Mouse (Mus musculus) lung, postnatal 0 days (tissue): ENCODE data around the gene Notch3. TPM values are rescaled to one million over a fixed set of nuclear protein-coding genes. Genes with fewer than 3 reads are reported as not detected.
"Not testable (repeated sequence)": the region's sequence is repeated elsewhere in the genome, so short reads cannot be mapped to it uniquely, and the experiment has no call there.

ENCODE experiments used
- ATAC-seq: fragments of 200-750 bp; cut with Nextera tagmentation; 2 replicates; pipeline ENCODE4 v1.8.0; 2017; ENCODE audit warnings: moderate library complexity
- DNase-seq: peaks from one replicate; pipeline ENCODE4 v3.0.0-alpha.2; 2016; ENCODE audit warnings: low spot score
- H3K27ac ChIP-seq: fragments of 300-500 bp; sonication (generic); 2 replicates; pipeline ENCODE4 v1.5.1; 2014; ENCODE audit warnings: antibody characterized with exemption, mild to moderate bottlenecking, low read length, mixed read lengths
- H3K27me3 ChIP-seq: fragments of 300-500 bp; sonication (generic); replicated peaks from 2 replicates; pipeline ENCODE4 v1.6.1; 2014; ENCODE audit warnings: low read length, mixed read lengths; ENCODE audit not compliant: insufficient read depth
- H3K36me3 ChIP-seq: fragments of 300-500 bp; sonication (generic); 2 replicates; pipeline ENCODE4 v1.6.1; 2014; ENCODE audit warnings: low read length, mixed read lengths; ENCODE audit not compliant: insufficient read depth
- H3K4me1 ChIP-seq: fragments of 300-500 bp; sonication (generic); 2 replicates; pipeline ENCODE4 v1.6.1; 2014; ENCODE audit warnings: antibody characterized with exemption, low read depth, low read length, mixed read lengths; ENCODE audit not compliant: insufficient read depth
- H3K4me2 ChIP-seq: fragments of 300-500 bp; sonication (generic); replicated peaks from 2 replicates; pipeline ENCODE4 v1.6.1; 2014; ENCODE audit warnings: low read depth, mild to moderate bottlenecking, low read length, moderate library complexity, mixed read lengths
- H3K4me3 ChIP-seq: fragments of 300-500 bp; sonication (generic); 2 replicates; pipeline ENCODE4 v1.5.1; 2014; ENCODE audit warnings: low read depth, low read length
- H3K9ac ChIP-seq: fragments of 300-500 bp; sonication (generic); replicated peaks from 2 replicates; pipeline ENCODE4 v1.6.1; 2014; ENCODE audit warnings: low read depth, mild to moderate bottlenecking
- H3K9me3 ChIP-seq: fragments of 300-500 bp; sonication (generic); 2 replicates; pipeline ENCODE4 v1.6.1; 2016; ENCODE audit warnings: low read length, mixed read lengths
- CTCF ChIP-seq: IDR thresholded peaks from 2 replicates; pipeline ENCODE4 v1.5.1; 2016; ENCODE audit warnings: antibody characterized with exemption, mild to moderate bottlenecking
- EP300 ChIP-seq: IDR thresholded peaks from 2 replicates; pipeline ENCODE4 v1.6.1; 2016; ENCODE audit warnings: antibody characterized with exemption, mild to moderate bottlenecking, control low read depth
- WGBS: fragments of 180-500 bp; shearing (Covaris S2); extraction: QIAGEN DNeasy Blood & Tissue Kit; methylation state at CpG from one replicate; pipeline ENCODE4 v1.1.7; 2014; 5-methylcytosine and 5-hydroxymethylcytosine counted together
- polyA plus RNA-seq: library from polyadenylated mRNA; unstranded; fragments of >200 nt; fragmentation: Nextera tagmentation; extraction: Ambion mirVana; gene quantifications from 2 replicates; pipeline ENCODE4 v1.2.1, GENCODE M21; 2015

The Notch3 gene
- polyA plus RNA-seq, result 8.3 and 9.7 TPM in 2 replicates

DNA sequence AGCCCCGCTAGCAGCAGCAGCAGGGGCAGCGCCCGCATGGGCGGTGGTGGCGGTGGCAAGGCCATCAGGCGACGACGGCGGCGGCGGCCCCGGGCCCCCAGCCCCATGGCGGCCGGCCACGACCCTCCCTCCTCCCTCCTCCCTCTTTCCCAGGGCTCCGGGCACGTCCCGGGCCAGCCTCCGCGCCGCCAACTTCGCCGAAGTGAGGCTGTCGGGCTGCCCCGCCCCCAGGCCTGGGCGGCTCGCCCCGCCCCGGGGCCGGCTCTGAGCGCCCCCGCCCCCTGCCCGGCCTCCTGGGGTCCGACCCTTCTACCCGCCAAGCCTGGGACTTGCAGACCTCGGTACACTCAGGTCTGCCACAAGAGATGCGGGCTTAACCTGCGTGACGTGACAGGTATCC is at the start of gene Notch3:
TSS of gene Notch3 (minus strand) at position 166 of the 400 bp plus-strand sequence.
- Histone ChIP-seq H3K9ac (peak within 1 kb of the TSS; percentile 36), H3K36me3 (no peaks in the 10 kb centered on the region), H3K27me3 (peaks cover 4% of the 10 kb centered on the region; the same call in 1 of the 2 replicates), H3K4me3 (peak within 1 kb of the TSS; percentile 50), H3K4me2 (peak within 1 kb of the TSS; percentile 95), H3K27ac (peak within 1 kb of the TSS; percentile 66), H3K9me3 (no peaks in the 10 kb centered on the region), H3K4me1 (no peaks in the 10 kb centered on the region; the same call in 1 of the 2 replicates)
- ATAC-seq (peak; percentile 32; the same call in 1 of the 2 replicates), DNase-seq (peak; percentile 67)
- 2% methylated on average over 23 of the region's 39 CpGs for WGBS
- no peak for TF ChIP-seq CTCF
- TF ChIP-seq EP300, result no peak

DNA sequence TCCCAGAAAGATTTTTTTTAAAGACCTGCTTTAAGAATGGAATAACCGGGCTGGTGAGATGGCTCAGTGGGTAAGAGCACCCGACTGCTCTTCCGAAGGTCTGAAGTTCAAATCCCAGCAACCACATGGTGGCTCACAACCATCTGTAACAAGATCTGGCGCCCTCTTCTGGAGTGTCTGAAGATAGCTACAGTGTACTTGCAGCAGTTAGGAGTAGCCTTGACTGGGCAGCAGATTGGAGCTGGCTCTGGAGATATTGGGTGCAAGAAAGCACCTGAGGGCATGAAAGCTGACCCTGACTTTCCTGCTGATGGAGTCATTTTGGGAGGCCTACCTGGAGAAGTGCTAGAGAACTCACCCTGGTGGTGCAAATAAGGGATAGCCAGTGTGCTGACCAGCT is 48.9 kb upstream of the Notch3 start:
- peak; percentile 58 for TF ChIP-seq CTCF
- H3K4me1 ChIP-seq, DNase-seq, H3K4me3 ChIP-seq, H3K27ac ChIP-seq, ATAC-seq, H3K4me2 ChIP-seq, H3K9ac ChIP-seq, H3K27me3 ChIP-seq, H3K9me3 ChIP-seq: not testable (repeated sequence)
- 69% methylated on average over 4 of the region's 4 CpGs for WGBS
- peaks cover 31% of the 10 kb centered on the region; the same call in 1 of the 2 replicates for H3K36me3 ChIP-seq

DNA sequence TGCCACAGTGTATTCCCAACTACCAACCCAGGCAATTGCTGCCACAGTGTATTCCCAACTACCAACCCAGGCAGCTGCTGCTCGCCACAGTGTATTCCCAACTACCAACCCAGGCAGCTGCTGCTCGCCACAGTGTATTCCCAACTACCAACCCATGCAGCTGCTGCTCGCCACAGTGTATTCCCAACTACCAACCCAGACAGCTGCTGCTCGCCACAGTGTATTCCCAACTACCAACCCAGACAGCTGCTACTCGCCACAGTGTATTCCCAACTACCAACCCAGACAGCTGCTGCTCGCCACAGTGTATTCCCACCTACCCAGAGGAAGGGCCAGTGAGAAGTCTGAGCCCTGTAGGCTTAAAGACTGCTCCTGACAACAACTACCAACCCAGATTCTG is 44.9 kb upstream of the Notch3 start:
- DNase-seq, H3K4me1 ChIP-seq, H3K4me3 ChIP-seq, H3K27ac ChIP-seq, H3K9me3 ChIP-seq, H3K27me3 ChIP-seq, ATAC-seq, H3K4me2 ChIP-seq, H3K9ac ChIP-seq: not testable (repeated sequence)
- WGBS, result 92% methylated on average over 6 of the region's 6 CpGs
- H3K36me3 ChIP-seq, result peaks cover 40% of the 10 kb centered on the region; the same call in 1 of the 2 replicates

DNA sequence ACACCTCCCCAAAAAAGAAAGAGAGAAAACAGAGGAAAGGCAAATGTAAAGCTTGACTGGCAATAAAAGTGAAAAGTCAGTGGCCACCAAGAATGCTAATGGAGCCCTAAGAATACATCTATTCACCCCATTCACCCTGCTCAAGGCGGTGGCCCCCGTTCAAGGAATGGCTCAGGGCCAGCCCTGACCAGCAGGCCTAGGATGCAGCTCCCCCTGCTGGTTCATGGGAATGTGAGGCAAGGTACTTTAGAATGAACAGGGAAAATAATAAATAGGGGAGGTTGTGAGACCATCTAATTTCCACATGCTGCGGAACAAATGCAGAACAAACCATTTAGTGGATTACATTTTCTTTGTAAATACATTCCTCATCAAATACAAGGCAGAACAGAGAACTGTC is 43.1 kb upstream of the Notch3 start:
- Histone ChIP-seq H3K27me3 (no peaks in the 10 kb centered on the region), H3K36me3 (peaks cover 40% of the 10 kb centered on the region; the same call in 1 of the 2 replicates), H3K27ac (no peak overlapping the region), H3K4me1 (no peaks in the 10 kb centered on the region), H3K4me2 (no peak overlapping the region), H3K9ac (no peak overlapping the region), H3K4me3 (no peak overlapping the region), H3K9me3 (no peaks in the 10 kb centered on the region)
- ATAC-seq (peak; percentile 51), DNase-seq (peak; percentile 55)
- 40% methylated on average over 3 of the region's 3 CpGs for WGBS
- TF ChIP-seq EP300 (no peak), CTCF (peak; percentile 91)

DNA sequence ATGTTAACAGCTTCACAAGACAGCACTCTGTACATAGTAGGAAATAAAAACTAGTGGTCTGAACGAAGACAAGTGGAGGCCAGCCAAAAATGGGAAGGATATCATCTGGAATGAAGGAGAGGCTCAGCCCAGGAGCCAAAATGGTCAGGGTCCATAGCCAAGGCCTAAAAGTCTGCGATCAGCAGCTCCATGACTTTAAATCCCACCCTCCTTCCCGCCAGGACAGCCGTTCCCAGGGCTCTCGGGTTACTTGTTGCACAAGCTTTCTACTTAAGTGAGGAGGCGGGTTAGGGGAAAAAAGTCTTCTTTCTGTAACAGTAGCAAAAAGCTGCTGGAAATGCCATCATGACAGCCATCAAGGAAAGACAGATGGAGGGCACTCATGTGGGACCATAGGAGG is 42.5 kb upstream of the Notch3 start:
- H3K4me1 ChIP-seq, result no peaks in the 10 kb centered on the region
- TF ChIP-seq EP300 (no peak), CTCF (no peak)

DNA sequence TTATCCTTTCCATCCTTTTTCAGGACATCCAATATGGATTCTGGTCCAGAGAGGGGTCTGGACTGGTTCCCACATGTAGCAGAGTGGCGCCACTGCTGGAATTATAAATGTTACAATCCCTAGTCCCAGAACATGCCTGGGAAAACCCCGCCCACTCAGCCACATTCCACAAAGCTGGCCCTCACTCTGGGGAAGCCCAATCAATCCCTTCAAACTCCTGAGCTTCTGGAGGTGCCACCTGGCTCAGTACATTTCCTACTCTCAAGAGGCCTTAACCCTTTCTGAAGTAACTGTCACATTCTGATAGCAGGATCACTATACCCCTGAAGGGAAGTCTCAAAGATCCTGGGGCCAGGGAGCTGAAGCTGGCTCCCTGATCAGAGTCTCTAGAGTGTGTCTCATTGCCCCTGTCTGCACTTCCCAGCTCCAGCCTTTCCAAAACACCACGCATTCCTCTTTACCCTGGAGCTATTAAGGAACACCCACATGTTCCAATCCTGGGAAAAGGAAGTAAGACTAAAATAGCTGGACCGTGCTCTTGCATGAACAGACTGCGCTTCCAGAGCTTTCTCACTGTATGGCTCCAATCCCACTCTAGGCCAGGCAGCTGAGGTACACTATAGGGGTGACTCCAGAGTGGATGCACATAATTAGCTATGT is 41.1 kb upstream of the Notch3 start:
- Histone ChIP-seq H3K36me3 (peaks cover 30% of the 10 kb centered on the region; the same call in 1 of the 2 replicates), H3K4me3 (no peak overlapping the region), H3K4me1 (no peaks in the 10 kb centered on the region), H3K4me2 (no peak overlapping the region), H3K9ac (no peak overlapping the region), H3K27me3 (no peaks in the 10 kb centered on the region), H3K9me3 (no peaks in the 10 kb centered on the region), H3K27ac (peak overlapping the region; percentile 44; the same call in 1 of the 2 replicates)
- ATAC-seq (peak; percentile 62), DNase-seq (peak; percentile 46)
- 55% methylated on average over 5 of the region's 5 CpGs for WGBS
- TF ChIP-seq CTCF, result 0 out of 2 replicates have a peak, but pooled peaks have one; percentile 5
- no peak for TF ChIP-seq EP300

More for the DNA sequence above, 42.5 kb upstream of the Notch3 start:
- Histone ChIP-seq H3K27ac (no peak overlapping the region), H3K4me3 (no peak overlapping the region), H3K9ac (no peak overlapping the region), H3K36me3 (peaks cover 35% of the 10 kb centered on the region; the same call in 1 of the 2 replicates), H3K4me2 (no peak overlapping the region), H3K27me3 (no peaks in the 10 kb centered on the region), H3K9me3 (no peaks in the 10 kb centered on the region)
- DNase-seq (peak; percentile 80), ATAC-seq (peak; percentile 66)
- WGBS, result 36% methylated on average over 6 of the region's 6 CpGs
